Mouse (Mus musculus): ENCODE results near the gene Nr2c1.

The Nr2c1 gene

GRCm38 (mm10) chr10:94140227-94140931, 7.4 kb upstream of the Nr2c1 start:
- no peak for DNase-seq

- DNase-seq = no peak
Measured at GRCm38 (mm10) chr10:94142427-94142826, 5.4 kb upstream of the Nr2c1 start.

GRCm38 (mm10) chr10:94144581-94144980, 3.2 kb upstream of the Nr2c1 start:
- no peak for DNase-seq

- no peak for DNase-seq
Measured at GRCm38 (mm10) chr10:94147391-94147755, 450 bp upstream of the Nr2c1 start.

- DNase-seq = peak in 1 of 2 experiments; percentile 20
Measured at GRCm38 (mm10) chr10:94151488-94151887, 3.7 kb downstream of the Nr2c1 start.

GRCm38 (mm10) chr10:94153841-94154240, 6.0 kb downstream of the Nr2c1 start:
- DNase-seq = no peak

GRCm38 (mm10) chr10:94158962-94159361, 11.1 kb downstream of the Nr2c1 start:
- DNase-seq = no peak

GRCm38 (mm10) chr10:94159406-94159805, 11.6 kb downstream of the Nr2c1 start:
- DNase-seq = no peak

GRCm38 (mm10) chr10:94161051-94161765, 13.4 kb downstream of the Nr2c1 start:
- no peak for DNase-seq

GRCm38 (mm10) chr10:94162031-94162430, 14.2 kb downstream of the Nr2c1 start:
- DNase-seq = no peak

- no peak for DNase-seq
Measured at GRCm38 (mm10) chr10:94164104-94164845, 16.5 kb downstream of the Nr2c1 start.

GRCm38 (mm10) chr10:94165426-94165825, 17.6 kb downstream of the Nr2c1 start:
- DNase-seq = no peak

GRCm38 (mm10) chr10:94167051-94167750, 19.4 kb downstream of the Nr2c1 start:
- DNase-seq = no peak

GRCm38 (mm10) chr10:94171440-94172130, 23.8 kb downstream of the Nr2c1 start:
- no peak for DNase-seq

GRCm38 (mm10) chr10:94172137-94172536, 24.3 kb downstream of the Nr2c1 start:
- no peak for DNase-seq

GRCm38 (mm10) chr10:94172706-94173105, 24.9 kb downstream of the Nr2c1 start:
- no peak for DNase-seq

- DNase-seq = no peak
Measured at GRCm38 (mm10) chr10:94174652-94175051, 26.8 kb downstream of the Nr2c1 start.

- DNase-seq = no peak
Measured at GRCm38 (mm10) chr10:94183199-94183598, 35.4 kb downstream of the Nr2c1 start.

- peak; percentile 94 to 95 for DNase-seq
Measured at GRCm38 (mm10) chr10:94198482-94199405, 50.9 kb downstream of the Nr2c1 start, which contains the start of gene Ndufa12. TSS of gene Ndufa12 (plus strand) at chr10:94198720.

- DNase-seq = no peak
Measured at GRCm38 (mm10) chr10:94204973-94205372, 57.1 kb downstream of the Nr2c1 start.

All from lung, adult 18-20 months (tissue).